Mouse (Mus musculus) midbrain, embryonic 11.5 days (tissue): ENCODE data around the gene Stam. TPM values are rescaled to one million over a fixed set of nuclear protein-coding genes. Genes with fewer than 3 reads are reported as not detected.

Experiments used
- ATAC-seq: fragments of 200-750 bp; cut with Nextera tagmentation; 2 replicates; pipeline ENCODE4 v1.8.0; 2017; ENCODE audit warnings: moderate TSS enrichment, moderate library complexity; ENCODE audit not compliant: low FRiP score
- DNase-seq: peaks from one replicate; pipeline ENCODE4 v3.0.0; 2015; ENCODE audit warnings: low spot score; ENCODE audit errors: missing footprints
- H3K27ac ChIP-seq: fragments of 300-500 bp; sonication (generic); 2 replicates; pipeline ENCODE4 v1.5.1; 2014; ENCODE audit warnings: low read depth, low read length
- H3K27me3 ChIP-seq: fragments of 300-500 bp; sonication (generic); 2 replicates; pipeline ENCODE4 v1.6.1; 2014; ENCODE audit warnings: mild to moderate bottlenecking, low read length, moderate library complexity, mixed read lengths; ENCODE audit not compliant: control insufficient read depth, insufficient read depth
- H3K36me3 ChIP-seq: fragments of 300-500 bp; sonication (generic); 2 replicates; pipeline ENCODE4 v1.6.1; 2014; ENCODE audit warnings: mild to moderate bottlenecking, low read length, moderate library complexity, mixed read lengths; ENCODE audit not compliant: control insufficient read depth, insufficient read depth
- H3K4me1 ChIP-seq: fragments of 300-500 bp; sonication (generic); 2 replicates; pipeline ENCODE4 v1.6.1; 2014; ENCODE audit warnings: low read length; ENCODE audit not compliant: control insufficient read depth, insufficient read depth
- H3K4me2 ChIP-seq: fragments of 300-500 bp; sonication (generic); 2 replicates; pipeline ENCODE4 v1.6.1; 2014; ENCODE audit warnings: mild to moderate bottlenecking, moderate library complexity
- H3K4me3 ChIP-seq: fragments of 300-500 bp; sonication (generic); 2 replicates; pipeline ENCODE4 v1.5.1; 2014; ENCODE audit warnings: low read depth, low read length
- H3K9ac ChIP-seq: fragments of 300-500 bp; sonication (generic); 2 replicates; pipeline ENCODE4 v1.6.1; 2014; ENCODE audit warnings: low read length
- H3K9me3 ChIP-seq: fragments of 300-500 bp; sonication (generic); 2 replicates; pipeline ENCODE4 v1.6.1; 2016; ENCODE audit warnings: low read length; ENCODE audit not compliant: control insufficient read depth
- WGBS: fragments of 180-500 bp; shearing (Covaris S2); extraction: QIAGEN DNeasy Blood & Tissue Kit; methylation state at CpG from one replicate; pipeline ENCODE4 v1.1.7; 2014; 5-methylcytosine and 5-hydroxymethylcytosine counted together
- polyA plus RNA-seq: library from polyadenylated mRNA; unstranded; fragments of >200 nt; fragmentation: Nextera tagmentation; extraction: Ambion mirVana; gene quantifications from 2 replicates; pipeline ENCODE4 v1.2.1, GENCODE M21; 2014

Gene Stam
- polyA plus RNA-seq, 1 experiment from 2014 or later, result 103 TPM

GRCm38 (mm10) chr2:14100533-14100932 is 26.6 kb downstream of the Stam start:
- ATAC-seq (no peak), DNase-seq (no peak)
- no peak overlapping the region for H3K27ac ChIP-seq
- no peak overlapping the region for H3K4me3 ChIP-seq
- H3K4me2 ChIP-seq, result no peak overlapping the region
- H3K4me1 ChIP-seq, result no peaks in the 10 kb centered on the region
- H3K36me3 ChIP-seq, result no peaks in the 10 kb centered on the region
- H3K27me3 ChIP-seq, result no peaks in the 10 kb centered on the region
- H3K9ac ChIP-seq, result no peak overlapping the region
- no peaks in the 10 kb centered on the region for H3K9me3 ChIP-seq

- Histone ChIP-seq H3K27ac (no peak overlapping the region), H3K9ac (no peak overlapping the region), H3K36me3 (no peaks in the 10 kb centered on the region), H3K4me2 (no peak overlapping the region), H3K4me3 (no peak overlapping the region), H3K9me3 (no peaks in the 10 kb centered on the region), H3K27me3 (no peaks in the 10 kb centered on the region), H3K4me1 (no peaks in the 10 kb centered on the region)
- ATAC-seq, result no peak
- WGBS, result 95% methylated on average over 2 of the region's 2 CpGs
- no peak for DNase-seq
Measured at GRCm38 (mm10) chr2:14102603-14103002, 28.7 kb downstream of the Stam start.

- WGBS, result 77% methylated on average over 1 of the region's 1 CpGs
- Histone ChIP-seq H3K27ac (no peak overlapping the region), H3K4me1 (no peaks in the 10 kb centered on the region), H3K4me3 (no peak overlapping the region), H3K9ac (no peak overlapping the region), H3K27me3 (no peaks in the 10 kb centered on the region), H3K9me3 (no peaks in the 10 kb centered on the region), H3K36me3 (no peaks in the 10 kb centered on the region), H3K4me2 (no peak overlapping the region)
- no peak for DNase-seq
- no peak for ATAC-seq
Measured at GRCm38 (mm10) chr2:14103924-14104323, 30.0 kb downstream of the Stam start.

GRCm38 (mm10) chr2:14107673-14108072 is 33.8 kb downstream of the Stam start:
- H3K27me3 ChIP-seq, result no peaks in the 10 kb centered on the region
- no peak overlapping the region for H3K9ac ChIP-seq
- no peak for DNase-seq
- H3K36me3 ChIP-seq, result no peaks in the 10 kb centered on the region
- no peak for ATAC-seq
- WGBS, result 94% methylated on average over 3 of the region's 3 CpGs
- no peak overlapping the region for H3K4me3 ChIP-seq
- H3K4me2 ChIP-seq, result no peak overlapping the region
- H3K4me1 ChIP-seq, result no peaks in the 10 kb centered on the region
- no peaks in the 10 kb centered on the region for H3K9me3 ChIP-seq
- no peak overlapping the region for H3K27ac ChIP-seq

- H3K9me3 ChIP-seq, result no peaks in the 10 kb centered on the region
- H3K27ac ChIP-seq, result no peak overlapping the region
- H3K36me3 ChIP-seq, result peaks cover 7% of the 10 kb centered on the region; the same call in 1 of the 2 replicates
- no peak overlapping the region for H3K4me3 ChIP-seq
- DNase-seq (no peak), ATAC-seq (no peak)
- no peaks in the 10 kb centered on the region for H3K27me3 ChIP-seq
- WGBS, result 92% methylated on average over 6 of the region's 6 CpGs
- H3K9ac ChIP-seq, result no peak overlapping the region
- H3K4me2 ChIP-seq, result no peak overlapping the region
- H3K4me1 ChIP-seq, result peaks cover 2% of the 10 kb centered on the region; the same call in 1 of the 2 replicates
Measured at GRCm38 (mm10) chr2:14126387-14126786, 52.5 kb downstream of the Stam start.

GRCm38 (mm10) chr2:14127629-14128028 is 53.7 kb downstream of the Stam start:
- ATAC-seq (peak; percentile 84), DNase-seq (no peak)
- Histone ChIP-seq H3K36me3 (peaks cover 7% of the 10 kb centered on the region; the same call in 1 of the 2 replicates), H3K9ac (no peak overlapping the region), H3K4me3 (no peak overlapping the region), H3K4me2 (no peak overlapping the region), H3K27ac (no peak overlapping the region), H3K27me3 (no peaks in the 10 kb centered on the region), H3K4me1 (peaks cover 2% of the 10 kb centered on the region; the same call in 1 of the 2 replicates), H3K9me3 (no peaks in the 10 kb centered on the region)
- 43% methylated on average over 3 of the region's 3 CpGs for WGBS

- Histone ChIP-seq H3K36me3 (peaks cover 7% of the 10 kb centered on the region; the same call in 1 of the 2 replicates), H3K4me1 (peaks cover 2% of the 10 kb centered on the region; the same call in 1 of the 2 replicates), H3K4me3 (no peak overlapping the region), H3K4me2 (no peak overlapping the region), H3K9me3 (no peaks in the 10 kb centered on the region), H3K27ac (no peak overlapping the region), H3K27me3 (no peaks in the 10 kb centered on the region), H3K9ac (no peak overlapping the region)
- WGBS, result 94% methylated on average over 12 of the region's 12 CpGs
- no peak for ATAC-seq
- DNase-seq, result no peak
Measured at GRCm38 (mm10) chr2:14130641-14131339, 56.9 kb downstream of the Stam start.

- Histone ChIP-seq H3K4me2 (no peak overlapping the region), H3K27me3 (no peaks in the 10 kb centered on the region), H3K36me3 (peaks cover 7% of the 10 kb centered on the region; the same call in 1 of the 2 replicates), H3K4me1 (peaks cover 2% of the 10 kb centered on the region; the same call in 1 of the 2 replicates), H3K27ac (no peak overlapping the region), H3K4me3 (no peak overlapping the region), H3K9me3 (no peaks in the 10 kb centered on the region), H3K9ac (no peak overlapping the region)
- 95% methylated on average over 4 of the region's 4 CpGs for WGBS
- ATAC-seq (no peak), DNase-seq (no peak)
Measured at GRCm38 (mm10) chr2:14132468-14133326, 58.8 kb downstream of the Stam start.

GRCm38 (mm10) chr2:14136906-14137305 is 63.0 kb downstream of the Stam start:
- ATAC-seq (no peak), DNase-seq (no peak)
- H3K36me3 ChIP-seq, result peaks cover 7% of the 10 kb centered on the region
- H3K4me3 ChIP-seq, result no peak overlapping the region
- no peak overlapping the region for H3K27ac ChIP-seq
- WGBS, result 79% methylated on average over 3 of the region's 3 CpGs
- H3K9ac ChIP-seq, result no peak overlapping the region
- H3K4me1 ChIP-seq, result no peaks in the 10 kb centered on the region
- H3K4me2 ChIP-seq, result no peak overlapping the region
- no peaks in the 10 kb centered on the region for H3K9me3 ChIP-seq
- H3K27me3 ChIP-seq, result no peaks in the 10 kb centered on the region
